18 mouse cellular contexts compared by ENCODE assay signal in the genomic region with DNA sequence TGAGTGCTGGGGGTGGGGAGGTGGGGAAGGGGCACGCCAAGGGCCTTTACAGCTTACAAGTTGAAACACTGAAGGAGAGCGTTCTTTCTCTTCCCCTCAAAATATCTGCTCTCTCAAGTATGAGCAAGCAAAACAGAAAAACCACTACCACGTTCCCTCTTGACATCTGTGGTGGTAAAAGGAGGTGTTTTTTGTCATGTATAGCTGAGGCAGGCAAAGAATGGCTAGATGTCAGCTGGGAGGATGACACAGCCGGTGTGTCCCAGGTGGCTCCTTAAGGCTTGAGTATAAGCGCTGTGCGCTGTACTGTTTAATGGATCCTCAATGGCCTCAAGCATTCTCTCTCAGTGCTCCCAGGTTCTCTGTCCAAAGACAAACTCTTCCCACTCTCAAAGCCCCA.
DNase-seq lines count a peak whose midpoint lies in the region; TF ChIP-seq lines count a peak whose summit lies in the region.
"Had no signal": no experiment of that assay in that cellular context is flagged by ENCODE, and none has a peak within 500 bp of the region (broad histone marks: within the 10 kb centered on the region; RNA-seq: fewer than 3 reads in every experiment).

No protein-coding gene starts in this region.

- no peak for TF ChIP-seq POLR2A in thymus, adult 2 months (IDR thresholded peaks at IDR 0.05; ENCODE audit: control insufficient read depth, extremely low read depth, insufficient read depth, low read length, poor library complexity)

- no peak overlapping the region for H3K27ac ChIP-seq in thymus, adult 2 months (ENCODE audit: control insufficient read depth, insufficient read depth, low read length)
- H3K27ac ChIP-seq: embryonic facial prominence, embryonic 12.5 days; forebrain, embryonic 15.5 days; heart, embryonic 13.5 days; hindbrain, embryonic 15.5 days had no signal

- peak; percentile 36 for DNase-seq in thymus, adult 2 months
- DNase-seq in thymus, postnatal 0 days (ENCODE audit: low spot score), result no peak
- DNase-seq in T-cell, adult 2 months (ENCODE audit: low spot score), result peak; percentile 52
- peak; percentile 42 for DNase-seq in thymus, postnatal 25 days
- no peak for DNase-seq in adrenal gland, postnatal 36 days
- no peak for DNase-seq in gastrocnemius, postnatal 10 days
- DNase-seq in left cerebral cortex, postnatal 36 days (ENCODE audit: low spot score in 2 of 2), result no peak
- DNase-seq: adrenal gland, adult 8-10 months; cerebellum, adult 11-12 months; cerebellum, adult 9-10 months; cerebellum, postnatal 25 days; gastrocnemius, postnatal 14 days; heart, postnatal 36 days had no signal

- 86% methylated on average over 6 of the region's 6 CpGs for WGBS in thymus, adult 2 months

- H3K27me3 ChIP-seq in thymus, adult 2 months (ENCODE audit: control insufficient read depth, insufficient read depth, low read length), result no peaks in the 10 kb centered on the region
- H3K27me3 ChIP-seq: embryonic facial prominence, embryonic 12.5 days; forebrain, embryonic 15.5 days; heart, embryonic 13.5 days; hindbrain, embryonic 15.5 days; Patski had no signal

- TF ChIP-seq CTCF in thymus, adult 2 months (IDR thresholded peaks at IDR 0.05; ENCODE audit: borderline replicate concordance, control insufficient read depth, extremely low read depth, insufficient read depth, low read length, poor library complexity), result no peak

- H3K4me3 ChIP-seq in thymus, adult 2 months (ENCODE audit: control insufficient read depth, insufficient read depth, low read length), result no peak overlapping the region
- H3K4me3 ChIP-seq: embryonic facial prominence, embryonic 12.5 days; forebrain, embryonic 15.5 days; heart, embryonic 13.5 days; hindbrain, embryonic 15.5 days had no signal

- no peaks in the 10 kb centered on the region for H3K36me3 ChIP-seq in thymus, adult 2 months (ENCODE audit: control insufficient read depth, insufficient read depth, low read length)
- H3K36me3 ChIP-seq: embryonic facial prominence, embryonic 12.5 days; forebrain, embryonic 15.5 days; heart, embryonic 13.5 days; hindbrain, embryonic 15.5 days had no signal

- intact Hi-C loops in left cerebral cortex, postnatal 36 days (cut with DNase I), result no loop called here

- no peaks in the 10 kb centered on the region for H3K4me1 ChIP-seq in thymus, adult 2 months (replicated peaks; ENCODE audit: control insufficient read depth, insufficient read depth, low read length)
- H3K4me1 ChIP-seq: embryonic facial prominence, embryonic 12.5 days; forebrain, embryonic 15.5 days; heart, embryonic 13.5 days; hindbrain, embryonic 15.5 days had no signal

Comparison
In these comparisons a context has a peak if more than half of its experiments do, and no peak if none do; other contexts are left out.
1. DNase-seq: peak in thymus, adult 2 months (single experiment), T-cell, adult 2 months (single experiment) and thymus, postnatal 25 days (single experiment); none in thymus, postnatal 0 days (single experiment), adrenal gland, postnatal 36 days (0 of 2), gastrocnemius, postnatal 10 days (single experiment) and left cerebral cortex, postnatal 36 days (0 of 2).